Mouse (Mus musculus): ENCODE measurements around the gene S100a2. TPM values are rescaled to one million over a fixed set of nuclear protein-coding genes. Genes with fewer than 3 reads are reported as not detected.

The S100a2 gene
- total RNA-seq, 2 experiments from 2014 or later = not detected

- no peak for DNase-seq (ENCODE audit: low spot score in 2 of 2)
Observed at GRCm38 (mm10) chr3:90614611-90615251, 24.7 kb downstream of the S100a2 start.

- DNase-seq (ENCODE audit: low spot score in 2 of 2) = peak; percentile 60 to 78
Observed at GRCm38 (mm10) chr3:90615415-90615814, 25.4 kb downstream of the S100a2 start.

DNA sequence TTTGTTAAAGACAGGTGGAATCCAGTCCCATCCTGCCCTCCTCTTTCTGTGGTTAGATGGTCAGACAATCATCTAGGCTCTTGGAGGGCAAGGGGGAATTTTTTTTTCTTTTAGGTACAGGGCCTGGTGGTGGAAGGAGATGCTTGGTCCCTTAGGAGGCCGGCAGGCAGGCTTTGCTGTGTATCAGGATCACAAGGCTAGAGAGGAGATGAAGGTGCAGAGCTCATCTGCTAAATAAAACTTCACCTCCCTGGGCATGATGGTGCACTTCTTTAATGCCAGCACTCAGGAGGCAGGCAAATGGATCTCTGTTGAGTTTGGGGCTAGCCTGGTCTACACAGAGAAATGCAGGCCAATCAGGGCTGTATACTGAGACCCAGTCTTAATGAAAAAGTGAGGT, 25.9 kb downstream of the S100a2 start:
- DNase-seq (ENCODE audit: low spot score in 2 of 2) = no peak

DNA sequence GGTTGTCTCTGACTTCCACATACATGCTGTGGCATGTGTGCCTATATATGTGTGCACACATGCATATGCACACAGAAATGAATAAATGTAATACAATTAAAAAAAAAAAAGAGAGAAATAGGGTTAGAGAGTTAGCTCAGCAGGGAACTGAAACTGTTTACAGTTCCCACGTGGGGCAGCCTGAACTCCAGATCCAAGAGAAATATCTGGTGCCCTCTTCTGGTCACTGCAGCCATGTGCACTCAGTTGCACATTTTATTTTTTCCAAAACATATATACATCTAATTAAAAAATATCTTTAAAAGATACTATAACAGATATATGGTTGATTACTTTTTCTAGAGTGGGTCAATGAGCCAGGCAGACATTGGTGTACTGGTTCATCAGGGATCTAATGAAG, 27.5 kb downstream of the S100a2 start:
- no peak for DNase-seq (ENCODE audit: low spot score in 2 of 2)

- no peak for DNase-seq (ENCODE audit: low spot score in 2 of 2)
Observed at GRCm38 (mm10) chr3:90621552-90621951, 31.5 kb downstream of the S100a2 start.

DNA sequence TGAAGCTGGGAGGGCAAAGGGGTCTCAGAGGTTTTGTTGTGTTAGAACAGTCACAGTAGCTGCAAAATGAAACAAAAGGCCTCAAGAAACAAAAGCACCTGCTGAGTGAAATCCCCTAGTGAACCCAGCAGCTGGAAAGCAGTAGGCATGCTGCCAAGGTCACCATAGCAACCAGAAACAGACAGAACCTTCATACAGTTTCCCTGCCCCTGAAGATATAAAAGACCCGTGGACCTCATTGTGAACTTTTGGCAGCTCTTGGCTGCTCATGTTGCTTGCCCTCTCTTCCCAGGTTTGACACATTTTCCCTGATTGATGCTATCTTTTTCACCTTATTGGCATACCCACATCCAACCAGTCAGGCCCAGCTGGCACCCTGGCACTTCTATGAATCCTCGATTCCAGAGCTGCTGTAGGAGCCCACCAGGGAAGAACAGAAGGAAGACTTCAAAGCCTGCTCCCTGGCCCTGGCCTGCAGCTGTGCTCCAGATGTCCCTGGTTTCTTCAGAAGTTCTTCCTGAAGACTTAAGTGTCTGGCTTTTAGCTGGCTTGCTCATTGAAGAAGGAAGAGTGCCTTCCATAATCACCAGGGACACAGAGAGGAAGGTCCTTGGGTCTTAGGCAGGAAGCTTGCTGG, 33.5 kb downstream of the S100a2 start:
- peak in 1 of 2 experiments; percentile 73 for DNase-seq (ENCODE audit: low spot score in 2 of 2)

DNA sequence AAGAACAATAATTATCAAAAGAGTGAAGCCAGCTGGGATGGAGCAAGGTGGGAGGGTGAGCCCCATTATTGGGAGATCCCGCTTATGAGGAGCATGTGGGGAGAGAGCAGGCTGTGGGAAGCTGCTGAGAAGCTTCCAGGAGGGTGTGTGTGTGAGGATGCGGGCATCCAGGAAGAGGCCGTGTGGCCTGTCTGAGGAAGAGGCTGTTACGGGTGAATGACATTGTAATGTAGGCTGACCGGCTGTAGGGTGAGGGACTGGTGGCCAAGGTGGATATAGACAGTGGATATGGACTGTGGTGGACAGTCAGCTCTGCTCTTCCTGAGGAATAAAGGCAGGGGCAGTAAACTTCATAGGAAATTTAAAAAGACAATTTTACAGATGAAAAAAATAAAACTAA, 35.4 kb downstream of the S100a2 start:
- DNase-seq (ENCODE audit: low spot score in 2 of 2) = no peak

GRCm38 (mm10) chr3:90626266-90627021, 36.4 kb downstream of the S100a2 start:
- no peak for DNase-seq (ENCODE audit: low spot score in 2 of 2)

DNA sequence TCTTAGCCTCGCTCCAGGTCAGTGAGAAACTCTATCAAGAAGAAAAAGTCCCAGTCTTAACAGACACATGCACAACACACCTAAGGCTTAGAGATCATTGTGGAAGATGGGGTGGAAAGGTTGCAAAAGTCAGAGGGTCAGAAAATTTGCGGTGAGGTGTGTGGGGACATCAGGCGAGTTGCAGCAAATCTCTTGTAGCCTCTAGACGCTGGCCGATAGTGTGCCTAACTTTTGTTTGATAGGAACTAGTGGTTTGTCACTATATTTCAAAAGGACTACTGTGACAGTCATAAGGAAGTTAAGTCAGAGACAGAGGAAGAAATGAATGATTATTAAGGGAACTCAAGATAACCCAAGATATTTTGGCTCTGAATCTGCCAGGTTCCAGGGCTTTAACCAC, 37.3 kb downstream of the S100a2 start:
- DNase-seq (ENCODE audit: low spot score in 2 of 2) = no peak

- DNase-seq (ENCODE audit: low spot score in 2 of 2) = no peak
Observed at GRCm38 (mm10) chr3:90627807-90628206, 37.8 kb downstream of the S100a2 start.

DNA sequence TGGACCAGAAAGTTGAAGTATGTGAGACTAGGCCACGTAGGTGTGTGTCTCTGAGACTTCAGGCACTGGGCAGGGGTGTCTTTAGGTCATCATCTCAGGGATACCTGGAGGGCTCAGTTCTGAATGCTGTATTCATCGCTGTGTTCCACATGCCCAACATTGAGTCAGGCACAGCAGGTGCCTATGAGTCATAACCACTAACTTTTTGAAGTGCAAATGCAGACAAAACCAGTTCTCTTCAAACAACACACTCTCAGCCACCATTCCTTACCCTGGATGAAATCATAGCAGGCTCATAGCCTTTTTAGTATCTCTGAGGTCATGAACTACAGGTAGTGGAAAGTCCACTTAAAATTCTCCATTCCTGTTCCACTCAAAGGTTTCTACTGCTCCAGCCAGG, 39.3 kb downstream of the S100a2 start:
- no peak for DNase-seq (ENCODE audit: low spot score in 2 of 2)

DNA sequence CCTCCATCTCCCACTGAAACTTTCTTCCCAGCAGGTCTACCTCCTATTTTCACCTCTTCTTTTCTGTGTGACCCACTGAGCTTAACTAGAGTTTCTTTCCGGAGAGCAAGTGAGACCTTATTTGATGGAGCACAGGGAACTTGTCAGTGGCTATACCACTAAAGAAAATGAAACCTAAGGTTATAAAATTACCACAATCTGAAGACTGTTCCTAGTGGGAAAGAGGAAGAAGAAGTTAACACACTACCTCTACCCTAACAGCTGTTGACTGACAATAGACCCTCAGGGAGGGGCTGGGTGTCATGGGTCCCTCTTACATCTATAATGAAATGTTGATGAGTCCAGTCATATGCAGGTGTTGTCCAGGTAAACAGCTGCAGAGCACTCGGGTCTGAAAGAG, 41.9 kb downstream of the S100a2 start:
- DNase-seq (ENCODE audit: low spot score in 2 of 2) = no peak

- no peak for DNase-seq (ENCODE audit: low spot score in 2 of 2)
Observed at GRCm38 (mm10) chr3:90638511-90639275, 48.6 kb downstream of the S100a2 start.

DNA sequence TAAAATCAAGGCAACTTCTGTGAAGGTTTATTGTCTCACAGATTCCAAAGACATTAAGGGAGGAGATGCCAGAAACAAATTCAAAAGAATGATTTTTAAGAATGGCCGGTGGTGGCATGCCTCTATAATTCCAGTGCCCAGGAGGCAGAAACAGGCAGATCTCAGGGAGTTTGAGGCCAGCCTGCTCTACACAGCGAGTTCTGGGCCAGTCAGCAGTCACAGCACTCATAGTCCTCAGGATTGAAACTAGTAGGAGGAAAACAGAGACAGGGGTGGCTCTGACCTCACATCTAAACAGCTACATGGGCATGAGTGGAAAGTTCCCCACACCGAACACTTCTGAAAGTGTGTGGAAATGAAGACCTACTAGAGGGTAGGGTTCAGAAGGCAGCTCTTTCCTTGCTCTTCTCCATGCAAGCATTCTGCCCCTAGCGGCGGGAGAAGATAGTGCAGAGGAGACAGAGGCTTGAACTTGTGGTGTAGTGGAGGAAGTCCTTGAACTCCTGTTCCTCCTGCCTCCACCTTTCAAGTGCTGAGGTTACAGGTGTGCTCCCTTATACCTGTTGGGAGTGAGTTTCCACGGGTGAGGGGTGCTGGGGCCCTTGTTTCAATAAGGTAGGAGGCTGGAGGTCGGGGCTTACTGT, 49.6 kb downstream of the S100a2 start:
- no peak for DNase-seq (ENCODE audit: low spot score in 2 of 2)

DNA sequence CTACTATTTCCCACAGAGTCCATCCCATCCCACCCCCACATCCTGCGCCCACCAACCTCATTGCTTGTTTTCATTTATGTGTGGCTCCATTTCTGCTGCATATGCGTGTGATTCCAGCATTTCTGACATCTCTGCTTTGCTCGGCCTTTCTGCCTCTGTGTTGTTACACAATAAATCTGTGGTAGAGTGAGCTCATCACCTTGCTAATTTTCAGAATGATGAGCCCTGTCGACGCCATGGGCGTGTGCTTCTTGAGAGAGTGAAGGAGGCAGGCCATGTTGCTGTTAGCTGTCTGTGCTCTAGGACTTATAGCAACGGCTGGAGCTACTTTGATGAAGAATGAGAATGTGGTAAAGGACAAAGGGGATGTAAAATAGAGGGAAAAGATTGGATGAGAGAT, 50.9 kb downstream of the S100a2 start:
- no peak for DNase-seq (ENCODE audit: low spot score in 2 of 2)

Other genes starting within 250 kb of the S100a2 start
- 1 to 10 TPM; 7.2 to 7.4 TPM for gene Slc27a3, start 200.3 kb upstream of the S100a2 start, total RNA-seq (2021)
- gene Ints3, start 156.6 kb upstream of the S100a2 start, total RNA-seq (2021) = 10 to 100 TPM; 31.8 to 32.0 TPM
- gene Npr1, start 124.4 kb upstream of the S100a2 start, total RNA-seq (2021) = 10 to 100 TPM; 25.9 to 26.4 TPM
- 10 to 100 TPM; 72.3 to 75.4 TPM for gene Ilf2, start 114.1 kb upstream of the S100a2 start, total RNA-seq (2021)
- gene Snapin, start 99.2 kb upstream of the S100a2 start, total RNA-seq (2021) = 10 to 100 TPM; 71.3 to 74.7 TPM
- gene Chtop, start 80.7 kb upstream of the S100a2 start, total RNA-seq (2021) = 100 to 1,000 TPM; 110 to 118 TPM
- 10 to 100 TPM; 27.3 to 31.2 TPM for gene S100a1, start 75.9 kb upstream of the S100a2 start, total RNA-seq (2021)
- gene S100a13, start 75.8 kb upstream of the S100a2 start, total RNA-seq (2021) = 10 to 100 TPM; 22.6 to 23.3 TPM
- gene S100a14, start 63.4 kb upstream of the S100a2 start, total RNA-seq (2021) = 1 to 10 TPM in 1 of 2 experiments, under 1 TPM in 1; 0.64 to 1.1 TPM
- 100 to 1,000 TPM; 117 to 124 TPM for gene S100a16, start 53.0 kb upstream of the S100a2 start, total RNA-seq (2021)
- gene S100a3, start 29.7 kb upstream of the S100a2 start, total RNA-seq (2021) = 1 to 10 TPM; 1.4 to 2.3 TPM
- gene Gm42674, start 11.7 kb downstream of the S100a2 start, total RNA-seq (2021) = not detected
- gene S100a4, start 13.5 kb downstream of the S100a2 start, total RNA-seq (2021) = 10 to 100 TPM; 15.7 to 17.2 TPM
- not detected for gene S100a5, start 18.3 kb downstream of the S100a2 start, total RNA-seq (2021)
- 100 to 1,000 TPM; 140 to 154 TPM for gene S100a6, start 22.6 kb downstream of the S100a2 start, total RNA-seq (2021)
- under 1 TPM in 1 of 2 experiments, not detected in 1; 0.29 TPM for gene S100a7a, start 63.8 kb downstream of the S100a2 start, total RNA-seq (2021)
- gene S100a8, start 78.7 kb downstream of the S100a2 start, total RNA-seq (2021) = 10 to 100 TPM in 1 of 2 experiments, 1 to 10 TPM in 1; 4.5 to 11.8 TPM
- gene S100a9, start 105.5 kb downstream of the S100a2 start, total RNA-seq (2021) = 10 to 100 TPM in 1 of 2 experiments, 1 to 10 TPM in 1; 3.2 to 14.2 TPM
- gene Pglyrp4, start 136.7 kb downstream of the S100a2 start, total RNA-seq (2021) = not detected
- not detected for gene Gm5849, start 187.6 kb downstream of the S100a2 start, total RNA-seq (2021)